Mouse (Mus musculus): Measurements from ENCODE around the gene Armh3.

Gene Armh3

DNA sequence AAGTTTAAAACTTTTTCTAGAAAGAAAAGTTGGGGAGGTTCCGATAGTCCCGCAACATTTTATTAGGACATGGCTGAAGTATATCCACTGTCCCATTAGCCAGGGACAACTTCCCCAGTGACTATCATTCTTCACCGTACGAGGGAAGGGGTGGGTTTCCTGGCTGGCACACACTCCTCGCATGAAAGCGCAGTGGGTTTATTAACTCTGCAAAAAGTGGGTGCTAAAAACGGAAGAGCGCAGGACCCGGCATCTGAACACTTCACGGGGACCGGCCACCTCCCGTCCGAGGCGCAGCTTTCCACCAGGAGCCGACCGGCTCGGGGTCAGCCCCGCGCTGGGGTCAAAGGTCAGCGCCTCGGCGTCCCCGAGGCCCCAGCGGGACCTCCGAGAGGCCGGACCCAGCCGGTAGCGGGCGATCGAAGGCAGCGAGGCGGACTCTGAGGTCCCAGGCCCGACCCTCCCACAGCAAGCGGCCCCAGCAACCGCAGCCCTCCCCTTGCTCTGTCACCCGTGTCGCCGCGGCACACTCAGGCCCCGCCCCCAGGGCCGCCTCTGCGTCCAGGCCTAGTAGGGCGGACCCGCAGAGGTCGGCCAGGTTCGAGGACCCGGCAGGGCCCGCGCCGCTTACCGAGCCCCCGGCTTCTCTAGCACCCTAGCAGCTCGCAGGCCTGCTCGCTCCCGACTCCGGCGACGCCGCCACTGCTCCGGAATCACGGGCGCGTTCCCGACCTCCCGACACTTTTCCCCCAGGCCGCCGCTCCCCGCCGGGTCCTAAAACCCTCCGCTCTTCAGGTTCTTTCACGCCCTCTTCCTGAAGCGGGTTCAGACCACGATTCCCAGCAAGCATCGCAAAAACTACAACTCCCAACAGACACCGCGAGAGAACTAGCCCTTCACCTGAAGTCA is at the start of gene Armh3:
Armh3 (minus strand) TSS at position 704 of the 909 bp plus-strand sequence.
- DNase-seq (ENCODE audit: low read depth) = peak; percentile 96

DNA sequence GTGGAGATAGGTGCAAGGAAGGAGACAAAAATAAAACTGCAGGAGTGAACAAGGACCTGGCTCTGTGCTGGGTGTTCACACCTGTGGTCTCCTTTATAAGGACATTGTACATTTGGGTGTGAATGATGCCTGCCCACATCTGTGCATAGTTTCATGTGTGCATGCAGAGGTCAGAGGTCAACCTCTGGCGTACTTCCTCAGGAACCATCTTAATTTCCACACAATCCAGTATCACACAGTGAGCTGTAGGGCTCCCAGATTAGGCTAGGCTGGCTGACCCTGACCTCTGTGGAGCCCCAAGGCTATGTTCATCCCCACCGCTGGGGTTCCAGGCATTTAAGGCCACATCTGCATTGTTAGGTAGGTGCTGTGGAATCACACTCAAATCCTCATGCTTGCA is 49.1 kb upstream of the Armh3 start:
- no peak for DNase-seq (ENCODE audit: low read depth)

DNA sequence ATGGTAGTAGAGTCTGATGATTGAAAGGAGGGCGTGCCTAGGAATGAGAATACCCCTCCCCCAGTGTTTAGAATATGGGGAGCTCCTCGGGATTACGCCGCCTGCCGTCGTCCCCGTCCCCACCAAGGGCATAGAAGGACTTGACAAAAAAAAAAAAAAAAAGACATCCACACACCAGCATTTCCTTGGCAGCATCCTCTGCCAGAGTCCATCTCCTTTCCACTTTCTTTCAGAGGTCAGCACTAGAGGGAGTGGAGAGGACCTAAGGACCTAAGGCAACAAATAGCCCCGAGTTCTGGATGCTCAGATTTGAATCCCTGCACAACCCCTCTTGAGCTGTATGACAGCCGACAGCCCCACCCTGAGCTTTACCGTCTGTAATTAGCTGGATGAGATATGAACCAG is 48.3 kb upstream of the Armh3 start:
- DNase-seq (ENCODE audit: low read depth) = no peak

DNA sequence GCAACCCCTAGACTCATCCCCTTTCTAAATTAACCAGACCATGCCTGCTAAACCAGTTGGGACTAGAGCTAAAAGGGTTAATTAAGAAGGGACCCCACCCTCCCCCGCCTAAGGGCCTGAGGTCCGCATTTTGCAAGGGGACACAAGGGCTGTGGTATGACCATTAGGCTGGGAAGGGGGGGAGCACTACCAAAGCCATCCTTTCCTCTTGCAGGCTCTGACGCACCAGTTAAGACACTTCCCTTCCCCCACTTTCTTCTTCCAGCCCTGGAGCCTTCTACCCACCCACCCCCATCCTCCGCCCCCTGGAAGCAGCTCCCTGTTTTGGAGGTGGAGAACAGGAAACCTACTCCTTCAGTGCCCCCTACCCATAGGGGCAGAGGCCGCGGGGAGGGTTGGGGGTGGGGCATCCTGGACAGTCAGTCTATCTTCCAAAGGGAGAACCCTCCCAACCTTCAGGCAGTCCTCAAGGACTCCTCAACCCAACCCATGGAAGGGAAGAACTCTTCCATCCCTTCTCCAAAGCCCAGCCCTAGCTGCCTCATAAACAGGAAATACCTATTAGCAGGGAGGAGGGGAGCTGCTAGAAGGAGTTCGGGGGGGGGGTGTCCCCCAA is 47.5 kb upstream of the Armh3 start:
- DNase-seq (ENCODE audit: low read depth) = peak; percentile 52

DNA sequence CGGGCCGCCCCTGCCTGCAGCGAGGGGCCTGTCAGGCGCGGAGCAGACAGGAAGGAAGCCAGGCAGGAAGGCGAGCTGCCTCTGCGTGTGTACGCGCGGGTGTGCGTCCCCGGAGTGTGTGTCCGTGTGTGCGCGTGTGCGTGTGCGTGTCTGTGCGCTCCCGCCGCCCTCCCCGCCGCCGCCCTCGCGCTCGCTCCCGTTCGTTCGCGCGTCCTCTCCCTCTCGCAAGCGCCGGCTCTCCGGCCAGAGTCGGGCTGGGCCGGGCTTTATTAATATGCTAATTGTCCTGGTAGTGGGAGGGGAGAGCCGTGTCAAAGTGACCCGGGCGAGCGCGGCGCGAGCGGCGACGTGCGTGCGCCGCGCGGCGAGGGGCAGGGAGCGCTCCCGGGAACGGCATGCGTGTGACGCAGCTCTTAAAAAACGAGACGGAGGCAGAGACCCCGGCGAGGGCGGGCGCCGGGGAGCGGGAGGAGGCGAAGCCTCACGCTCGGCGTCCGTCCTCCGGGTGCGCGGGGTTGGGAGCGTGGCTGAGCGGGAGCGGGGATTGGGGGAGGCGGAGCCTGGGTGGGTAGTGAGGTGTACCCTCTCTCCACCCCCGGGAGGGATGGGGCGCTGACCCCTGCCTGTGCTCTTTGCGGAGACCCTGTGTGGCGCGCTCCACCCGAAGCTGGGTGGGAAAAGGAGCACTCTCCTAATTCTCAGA is 46.9 kb upstream of the Armh3 start, which contains the start of gene Ldb1:
Ldb1 (minus strand) TSS at position 222 of the 703 bp plus-strand sequence.
- peak; percentile 84 for DNase-seq (ENCODE audit: low read depth)

DNA sequence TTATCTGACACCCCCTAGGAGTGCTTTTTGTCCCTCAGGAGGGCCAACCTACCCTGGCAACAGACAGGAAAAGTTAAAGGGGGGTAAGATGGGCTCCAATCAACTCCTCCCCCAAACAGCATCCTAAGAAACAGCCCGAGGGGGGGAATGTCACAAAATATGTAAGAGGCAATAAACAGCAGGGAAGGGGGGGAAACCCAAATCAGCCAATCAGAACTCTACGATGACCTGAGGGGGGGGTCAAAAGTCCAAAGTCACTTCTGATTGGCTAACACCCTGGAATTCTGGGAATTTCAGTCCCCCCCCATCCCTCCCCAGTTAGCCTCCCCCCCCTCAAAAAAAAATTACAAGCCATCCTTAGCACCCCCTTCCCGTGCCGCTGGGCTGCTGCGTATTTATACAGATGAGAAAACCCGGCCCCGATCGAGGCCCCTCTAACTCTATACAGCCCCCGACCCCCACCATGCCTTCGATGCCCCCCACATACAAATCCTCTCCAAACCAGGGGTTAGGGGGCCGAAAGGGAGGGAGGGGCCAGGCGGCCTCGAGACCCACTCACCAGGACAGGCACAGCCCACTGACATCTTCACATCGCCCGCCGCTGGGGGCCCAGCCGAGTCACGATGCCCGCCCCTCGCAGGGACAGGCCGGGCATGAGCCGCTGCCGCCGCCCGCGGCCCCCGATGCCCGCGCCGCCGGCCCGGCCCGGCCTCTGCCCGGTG is 46.1 kb upstream of the Armh3 start, which contains the start of gene Pprc1:
Pprc1 (plus strand) TSS at position 616 of the 722 bp plus-strand sequence.
- DNase-seq (ENCODE audit: low read depth) = no peak

DNA sequence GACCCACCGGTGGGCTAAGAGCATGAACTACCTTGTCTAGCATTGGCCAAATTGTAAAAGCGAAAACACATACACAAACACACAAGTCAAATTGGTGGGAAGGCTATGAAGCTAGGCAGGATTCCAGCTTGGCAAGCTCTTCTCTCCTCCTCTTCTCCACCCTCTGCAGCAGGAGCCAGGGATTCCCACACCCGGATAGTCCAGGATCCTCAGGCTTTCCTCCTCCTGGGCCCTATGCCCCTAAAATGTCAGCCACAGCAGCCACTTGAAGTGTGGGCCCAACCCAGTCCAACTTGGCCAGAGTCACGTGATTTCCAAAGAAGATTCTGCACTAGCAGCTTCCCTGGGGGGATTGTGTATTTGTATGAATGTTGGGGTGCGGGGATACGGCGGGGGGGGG is 45.1 kb upstream of the Armh3 start:
- no peak for DNase-seq (ENCODE audit: low read depth)

DNA sequence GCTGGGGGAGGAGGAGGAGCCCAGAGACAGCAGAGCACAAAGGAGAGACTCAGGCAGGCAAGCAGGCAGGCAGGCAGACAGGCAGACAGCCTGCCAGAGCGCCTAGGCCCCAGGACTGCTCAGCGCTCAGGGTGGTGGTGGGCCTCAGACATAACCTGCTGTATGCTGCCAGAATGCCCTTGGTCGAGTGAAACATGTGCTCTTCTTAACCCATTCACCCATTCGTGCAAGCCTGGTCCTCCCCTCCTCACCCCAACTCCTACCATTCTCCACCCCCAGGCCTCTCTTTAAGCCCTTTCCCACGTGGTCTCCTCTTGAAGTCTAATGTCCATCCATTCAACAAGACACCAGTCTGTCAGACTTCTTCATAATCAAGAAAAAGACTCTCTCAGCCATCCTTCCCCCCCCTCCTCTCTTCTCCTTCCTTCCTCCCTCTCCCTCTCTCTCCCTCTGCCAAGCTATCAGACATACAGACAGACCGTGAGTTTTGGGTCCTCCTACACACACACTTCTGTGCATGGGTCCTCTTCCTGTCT is 44.3 kb upstream of the Armh3 start:
- peak; percentile 68 for DNase-seq (ENCODE audit: low read depth)

DNA sequence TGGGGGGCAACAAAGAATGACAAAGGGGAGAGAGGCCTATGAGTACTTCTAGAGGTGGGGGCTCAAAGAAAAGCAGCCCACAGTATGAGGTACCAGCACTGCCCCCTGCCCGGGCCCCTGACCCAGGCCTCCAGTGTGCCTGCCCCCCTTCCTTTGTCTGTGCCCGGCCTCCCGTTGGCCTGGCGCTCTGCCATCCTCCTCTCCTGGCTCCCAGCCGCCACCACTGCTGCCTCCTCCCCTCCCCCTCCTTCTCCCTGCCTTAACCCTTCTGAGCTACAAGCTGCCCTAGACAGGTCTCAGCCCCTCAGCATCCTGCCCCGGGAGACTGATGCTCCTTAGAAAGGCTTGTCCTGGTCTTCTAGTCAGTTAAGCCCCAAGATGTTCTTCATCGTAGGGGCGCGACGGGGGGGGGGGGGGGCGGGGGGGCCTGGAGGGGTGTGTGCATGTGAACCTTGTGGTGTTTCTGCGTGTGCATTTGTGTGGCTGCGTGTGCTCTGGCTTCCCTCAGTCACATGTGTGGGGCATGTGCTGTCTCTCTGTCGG is 43.7 kb upstream of the Armh3 start:
- DNase-seq (ENCODE audit: low read depth) = peak; percentile 60

DNA sequence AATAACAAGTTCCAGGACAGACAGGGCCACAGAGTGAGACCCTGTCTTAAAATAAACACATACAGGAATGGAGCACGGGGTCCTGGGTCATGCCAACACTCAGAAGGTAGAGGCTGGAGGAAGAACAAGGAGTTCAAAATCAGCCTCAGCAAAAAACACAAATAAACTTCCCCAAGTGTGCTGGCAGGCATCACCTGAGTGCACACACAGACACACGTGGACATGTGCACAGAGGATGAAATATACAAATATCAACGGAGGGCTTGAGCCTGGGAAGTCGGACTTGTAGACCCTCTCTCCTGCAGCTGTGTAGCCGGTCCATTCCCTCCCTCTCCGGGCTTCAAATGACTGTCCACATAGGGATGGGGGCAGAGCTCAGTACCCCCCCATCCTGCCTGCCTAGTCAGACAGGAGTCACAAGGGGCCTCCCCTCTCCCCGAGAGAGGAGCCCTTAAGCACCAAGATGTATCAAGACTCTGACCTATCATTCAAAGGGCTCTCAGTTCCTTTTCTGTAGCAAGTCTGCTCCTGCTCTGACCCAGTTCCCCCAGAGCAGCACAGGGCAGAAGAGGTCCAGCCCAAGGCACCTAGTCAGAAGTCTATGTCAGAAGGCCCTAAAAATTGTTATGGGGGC is 43.1 kb upstream of the Armh3 start:
- peak; percentile 42 for DNase-seq (ENCODE audit: low read depth)

DNA sequence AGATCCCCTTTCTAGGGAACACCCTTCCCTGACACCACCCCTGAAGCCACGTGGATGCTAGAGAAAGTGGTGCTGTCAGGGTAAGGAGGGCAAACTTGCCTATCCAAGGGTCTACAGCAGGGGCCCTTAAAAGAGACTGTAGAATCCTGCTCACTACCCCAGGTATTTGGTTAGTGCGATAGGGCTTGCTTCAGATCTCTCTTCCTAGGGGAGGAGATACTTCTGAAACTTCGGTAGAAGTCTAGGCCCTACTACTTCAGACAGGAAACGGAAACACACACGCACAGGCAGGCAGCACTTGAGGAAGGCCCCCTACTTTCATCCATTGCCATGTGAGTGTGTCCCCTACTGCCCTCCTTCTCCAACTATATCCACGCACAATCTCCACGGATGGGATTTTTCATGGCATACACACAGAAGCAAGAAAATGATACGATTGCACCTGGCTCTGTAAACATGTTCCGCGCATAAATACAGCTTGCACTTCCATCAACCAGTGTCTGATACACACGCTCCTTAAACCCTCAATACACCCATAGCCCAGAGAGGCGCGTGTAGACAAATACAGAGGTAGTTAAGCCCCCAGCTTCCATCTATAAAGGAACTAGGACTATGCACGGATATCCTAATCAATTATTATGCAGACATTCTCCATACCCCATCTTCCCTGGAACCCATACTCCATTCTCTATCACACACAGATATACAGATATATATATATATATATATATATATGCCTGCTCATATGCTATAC is 42.0 kb upstream of the Armh3 start:
- DNase-seq (ENCODE audit: low read depth) = peak; percentile 82

DNA sequence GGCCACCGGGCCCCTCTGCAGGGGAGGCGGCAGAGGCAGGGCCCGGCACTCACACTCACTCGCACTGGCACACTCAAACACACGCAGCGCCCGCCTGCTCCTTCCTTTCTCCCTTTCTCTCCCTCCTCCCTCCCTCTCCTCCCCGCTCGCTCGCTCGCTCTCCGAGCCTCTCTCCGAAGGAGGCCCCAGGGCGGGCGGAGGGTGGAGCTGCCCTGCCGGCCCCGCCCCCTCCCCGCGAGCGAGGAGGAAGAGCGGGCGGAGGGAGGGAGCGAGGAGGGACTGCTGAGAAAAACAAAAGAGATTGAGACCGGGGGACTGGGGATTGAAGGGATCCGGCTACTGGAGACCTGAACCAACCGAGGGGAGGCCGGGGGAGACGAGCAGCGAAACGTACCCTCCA is 41.2 kb upstream of the Armh3 start:
- peak; percentile 95 for DNase-seq (ENCODE audit: low read depth)

DNA sequence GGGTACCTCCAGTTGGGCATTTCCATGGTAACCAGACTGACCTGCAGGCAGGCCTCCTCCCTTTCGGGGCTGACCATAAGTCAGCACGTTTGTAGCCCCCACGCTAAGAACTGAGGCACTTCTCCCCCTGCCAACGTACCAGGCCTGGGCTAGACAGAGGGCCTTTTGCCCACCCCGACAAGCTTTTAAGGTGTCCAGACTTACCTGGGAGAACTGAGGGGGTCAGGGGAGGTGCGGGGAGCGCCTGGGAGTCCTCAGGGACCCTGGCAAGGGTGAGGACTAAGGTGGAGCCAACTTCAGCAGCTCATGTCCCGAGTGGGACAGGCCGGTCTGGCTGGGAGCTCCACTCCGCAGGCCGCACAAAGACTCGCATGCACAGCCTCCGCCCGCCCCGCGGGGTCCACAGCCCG is 40.6 kb upstream of the Armh3 start:
- DNase-seq (ENCODE audit: low read depth) = peak; percentile 40

DNA sequence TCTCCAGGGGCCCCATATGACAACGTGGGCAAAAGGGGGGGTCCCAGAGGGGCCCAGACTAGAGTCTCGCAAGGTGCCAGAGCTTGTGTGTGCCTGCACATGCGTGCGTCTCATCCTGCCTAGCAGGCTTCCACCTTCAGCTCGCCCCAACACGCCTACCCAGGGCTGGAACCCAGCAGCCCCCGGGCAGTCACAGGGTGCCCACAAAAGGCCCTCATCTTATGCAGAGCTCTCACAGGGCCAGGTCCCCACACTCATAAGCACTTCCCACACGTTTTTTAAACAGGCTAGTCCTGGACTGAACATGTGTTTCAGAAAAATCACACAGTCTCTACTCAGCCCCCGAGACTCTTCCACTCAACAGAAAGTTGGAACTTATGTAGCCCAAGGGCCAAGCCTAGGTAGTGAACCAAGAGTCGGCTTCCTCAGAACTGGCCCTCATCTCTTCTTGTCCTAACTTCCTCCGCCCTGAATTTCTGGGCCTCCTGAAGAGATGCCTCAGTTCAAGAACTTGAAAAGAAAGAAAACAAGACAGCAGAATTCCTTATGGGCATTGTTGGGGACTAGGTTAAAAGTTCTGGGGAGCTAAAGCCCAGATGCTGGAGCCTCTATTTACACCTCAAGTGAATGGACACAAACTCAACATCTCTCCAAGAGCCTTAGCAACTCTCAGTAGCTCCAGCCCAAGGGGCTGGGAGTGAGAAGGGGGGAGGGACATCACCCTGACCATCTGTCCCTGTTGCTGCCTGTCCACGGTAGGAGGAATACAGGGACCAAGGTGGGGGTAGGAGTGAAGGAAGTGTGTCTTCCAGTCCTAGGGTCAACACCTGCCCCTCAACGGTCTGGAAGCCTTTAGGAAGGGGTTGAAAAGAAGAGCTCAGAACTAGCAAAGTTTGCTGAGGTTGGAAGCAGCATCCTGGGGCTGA is 39.9 kb upstream of the Armh3 start:
- DNase-seq (ENCODE audit: low read depth) = peak; percentile 53

DNA sequence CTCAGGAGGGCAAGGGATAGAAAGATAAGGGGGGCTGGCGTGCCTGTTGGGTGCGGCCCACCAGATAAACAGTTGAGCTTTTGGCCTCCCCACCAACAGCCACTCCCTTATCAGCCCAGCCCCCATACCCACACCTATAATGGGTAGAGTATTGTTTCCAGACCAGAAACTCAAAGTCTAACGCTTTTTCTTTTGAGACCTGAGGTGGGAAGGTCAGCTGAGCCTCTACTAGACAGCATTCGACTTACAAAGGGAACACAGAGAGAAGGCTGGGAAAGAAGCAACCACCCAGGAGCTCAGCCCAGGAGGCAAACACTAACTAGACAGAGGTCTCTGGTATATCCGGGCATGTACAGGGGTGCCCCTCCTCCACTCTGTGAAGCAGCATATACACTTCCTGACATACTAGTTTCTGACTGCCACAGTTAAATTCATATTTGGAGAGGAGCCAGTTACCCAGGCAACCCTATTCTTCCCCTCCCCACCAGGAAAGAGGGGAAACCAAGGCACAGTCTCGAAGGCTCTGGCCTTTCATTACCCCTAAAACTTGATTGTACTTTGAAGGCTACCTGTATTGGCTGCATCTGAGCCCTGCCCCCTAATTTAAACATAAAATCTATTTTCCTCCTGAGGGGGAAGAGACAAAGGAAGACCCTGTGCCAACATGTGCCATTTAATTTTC is 39.1 kb upstream of the Armh3 start:
- DNase-seq (ENCODE audit: low read depth) = peak; percentile 76

DNA sequence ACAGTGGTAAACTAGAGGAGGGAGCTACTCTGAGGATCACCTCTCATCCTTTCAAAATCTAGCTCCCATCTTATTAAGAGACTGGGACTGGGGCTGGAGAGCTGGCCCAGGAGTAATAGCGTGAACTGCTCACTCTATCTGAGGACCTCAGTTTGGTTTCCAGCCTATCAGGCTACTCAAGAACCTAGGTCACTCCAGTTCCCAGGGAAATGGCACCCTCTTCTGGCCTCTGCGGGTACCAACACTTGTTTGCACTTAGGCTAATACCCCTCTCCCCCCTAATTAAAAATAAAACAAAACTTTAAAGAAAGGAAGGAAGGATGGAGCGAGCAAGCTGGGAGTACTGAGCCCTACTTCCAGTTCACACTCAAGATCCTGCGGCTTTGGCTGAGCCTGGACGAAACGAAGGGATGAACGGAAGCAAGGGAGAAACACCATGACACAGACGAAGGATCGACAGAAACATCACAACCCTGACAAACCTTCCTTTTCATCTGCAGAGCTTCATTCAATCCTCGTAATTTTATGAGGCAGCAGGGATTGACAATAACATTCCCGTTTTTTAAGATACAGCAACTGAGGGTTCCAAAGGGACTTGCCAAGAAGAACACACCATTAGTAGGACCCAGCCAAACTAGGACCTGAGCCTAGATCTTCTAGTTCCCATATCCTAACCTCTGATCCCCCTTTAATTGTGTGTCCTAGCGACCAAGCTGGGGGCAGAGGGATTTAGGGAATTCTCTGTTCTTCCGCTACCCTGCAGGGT is 38.4 kb upstream of the Armh3 start:
- peak; percentile 50 for DNase-seq (ENCODE audit: low read depth)

DNA sequence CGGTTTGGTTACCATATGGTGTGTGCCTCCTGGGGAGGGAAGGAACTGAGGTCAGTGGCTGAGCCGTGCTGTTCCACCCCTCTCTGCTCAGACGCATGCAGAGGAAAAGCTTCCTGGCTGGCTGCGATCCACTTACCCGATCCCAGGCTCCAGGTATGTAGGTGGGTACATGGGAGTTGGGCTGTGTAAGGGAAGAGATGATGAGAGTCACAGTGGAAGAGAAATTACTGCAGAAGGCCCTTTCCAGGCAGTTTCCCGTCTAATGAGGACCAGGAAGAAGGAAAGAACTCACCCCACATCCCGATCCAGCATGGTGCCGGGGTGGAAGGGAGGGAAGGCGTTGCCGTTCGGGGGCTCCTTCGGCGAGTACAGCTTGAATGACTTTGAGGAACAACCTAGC is 37.7 kb upstream of the Armh3 start:
- no peak for DNase-seq (ENCODE audit: low read depth)

DNA sequence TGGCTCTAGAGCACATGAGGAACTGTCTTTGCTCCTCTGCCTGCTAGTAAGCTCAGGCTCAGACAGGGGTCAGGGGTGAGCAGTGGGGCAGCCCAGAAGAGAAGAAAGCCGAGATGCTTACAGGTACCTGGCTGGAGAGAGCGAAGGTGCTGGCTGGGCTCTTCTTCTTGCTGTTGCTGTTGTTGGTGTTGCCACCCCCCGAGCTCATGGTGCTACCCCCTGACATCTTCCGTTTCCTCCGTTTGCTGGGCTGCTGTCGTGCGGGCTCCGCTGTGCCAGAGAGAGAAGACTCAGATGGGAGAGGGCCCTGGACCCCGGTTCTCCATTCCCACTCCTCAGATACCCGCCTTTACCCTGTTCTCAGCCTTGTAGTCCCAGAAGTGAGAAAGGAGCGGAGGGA is 35.6 kb upstream of the Armh3 start:
- DNase-seq (ENCODE audit: low read depth) = no peak
